Mouse (Mus musculus): ENCODE results near the gene Cops7b. TPM values are rescaled to one million over a fixed set of nuclear protein-coding genes. Genes with fewer than 3 reads are reported as not detected.
"Not testable (repeated sequence)": the region's sequence is repeated elsewhere in the genome, so short reads cannot be mapped to it uniquely, and the experiment has no call there.

Cops7b gene
- 7.3 and 19.4 TPM in 2 replicates for polyA plus RNA-seq (2011; ENCODE audit: insufficient read depth, insufficient read length, low replicate concordance, missing spikeins)

DNA sequence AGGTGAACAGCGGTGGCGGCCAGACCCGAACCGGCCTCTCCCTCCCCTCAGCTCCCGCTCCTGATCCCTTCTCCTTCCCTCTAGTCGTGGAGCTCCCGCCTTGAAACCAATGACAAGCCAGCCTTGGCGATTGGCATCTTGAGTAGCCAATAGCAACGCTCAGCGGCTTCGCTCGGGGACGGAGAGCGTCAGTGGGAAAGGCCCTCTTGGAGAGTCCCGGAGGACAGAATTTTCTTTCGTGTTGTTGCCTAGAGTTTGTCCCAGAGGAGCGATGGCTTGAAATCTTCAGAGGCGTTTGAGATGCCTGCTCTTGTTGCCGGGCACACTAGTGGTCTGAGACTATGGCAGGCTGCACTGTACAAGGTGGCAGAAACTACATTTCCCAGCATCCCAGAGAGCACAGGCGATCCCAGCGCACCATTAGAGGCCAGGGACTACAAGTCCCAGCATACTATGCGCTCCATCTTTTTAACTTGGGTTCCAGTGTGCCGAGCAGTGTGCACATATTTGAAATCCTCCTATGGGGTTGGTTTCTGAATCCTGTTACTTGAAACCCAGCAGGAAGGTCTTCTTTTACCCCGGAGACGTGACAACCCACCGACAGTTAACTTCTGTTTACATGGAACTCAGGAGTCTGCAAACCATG, at the start of gene Cops7b, which contains the start of gene Pde6d:
TSS of gene Cops7b (plus strand) at position 454 of the 646 bp plus-strand sequence.
TSS of gene Pde6d (minus strand) at position 179 of the 646 bp plus-strand sequence.
- peak; percentile 78; the same call in 1 of the 2 replicates for TF ChIP-seq POLR2A (IDR thresholded peaks at IDR 0.05; ENCODE audit: borderline replicate concordance, control insufficient read depth, low read depth, low read length)
- no peak for TF ChIP-seq CTCF (IDR thresholded peaks at IDR 0.05; ENCODE audit: control insufficient read depth, insufficient read depth, low read length)
- peak within 1 kb of the TSS; percentile 35; the same call in 1 of the 2 replicates for H3K27ac ChIP-seq (ENCODE audit: control insufficient read depth, insufficient read depth, low read depth, low read length, poor library complexity)
- 0% methylated on average over 26 of the region's 26 CpGs for WGBS
- H3K4me1 ChIP-seq (ENCODE audit: control insufficient read depth, insufficient read depth, low read length), result no peaks in the 10 kb centered on the region; the same call in 1 of the 2 replicates
- H3K4me3 ChIP-seq (replicated peaks; ENCODE audit: control insufficient read depth, low read depth, low read length), result peak within 1 kb of the TSS; percentile 74

DNA sequence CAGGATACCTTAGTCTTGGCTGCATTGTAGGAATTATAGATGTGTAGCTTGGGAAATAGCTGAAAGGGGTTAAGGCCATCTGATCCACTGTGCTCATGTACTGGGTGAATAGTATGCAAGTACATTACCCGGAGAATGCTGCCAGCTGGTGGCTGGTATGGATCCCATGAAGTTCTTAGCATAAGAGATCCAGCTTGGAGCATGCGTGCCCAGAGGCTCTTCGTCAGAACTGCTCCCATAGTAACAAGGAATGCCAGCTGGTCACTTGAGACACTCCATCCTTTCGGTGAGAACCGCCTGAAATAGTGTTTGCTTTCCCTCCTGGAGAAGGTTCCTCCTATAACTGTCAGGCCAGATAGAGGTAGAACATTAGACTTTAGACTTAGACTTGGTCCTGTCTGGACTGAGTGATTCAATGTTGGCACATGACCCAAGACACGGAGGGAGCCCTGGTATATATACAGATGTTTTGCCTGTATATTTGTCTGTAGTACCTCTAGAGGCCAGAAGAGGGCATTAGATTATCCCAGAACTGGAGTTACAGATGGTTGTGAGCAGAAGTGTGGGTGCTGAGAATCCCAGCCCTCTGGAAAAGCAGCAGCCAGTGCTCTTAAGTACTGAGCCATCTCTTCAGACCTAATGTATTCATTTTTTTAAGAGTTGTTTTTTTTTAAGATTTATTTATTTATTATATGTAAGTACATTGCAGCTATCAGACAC, 49.1 kb upstream of the Cops7b start:
- peaks cover 2% of the 10 kb centered on the region; the same call in 1 of the 2 replicates for H3K4me1 ChIP-seq (ENCODE audit: control insufficient read depth, insufficient read depth, low read length)
- H3K27ac ChIP-seq (ENCODE audit: control insufficient read depth, insufficient read depth, low read depth, low read length, poor library complexity), result no peak overlapping the region
- TF ChIP-seq POLR2A (IDR thresholded peaks at IDR 0.05; ENCODE audit: borderline replicate concordance, control insufficient read depth, low read depth, low read length) (no peak), CTCF (IDR thresholded peaks at IDR 0.05; ENCODE audit: control insufficient read depth, insufficient read depth, low read length) (no peak)
- WGBS, result 90% methylated on average over 6 of the region's 6 CpGs
- H3K4me3 ChIP-seq (replicated peaks; ENCODE audit: control insufficient read depth, low read depth, low read length), result no peak overlapping the region

DNA sequence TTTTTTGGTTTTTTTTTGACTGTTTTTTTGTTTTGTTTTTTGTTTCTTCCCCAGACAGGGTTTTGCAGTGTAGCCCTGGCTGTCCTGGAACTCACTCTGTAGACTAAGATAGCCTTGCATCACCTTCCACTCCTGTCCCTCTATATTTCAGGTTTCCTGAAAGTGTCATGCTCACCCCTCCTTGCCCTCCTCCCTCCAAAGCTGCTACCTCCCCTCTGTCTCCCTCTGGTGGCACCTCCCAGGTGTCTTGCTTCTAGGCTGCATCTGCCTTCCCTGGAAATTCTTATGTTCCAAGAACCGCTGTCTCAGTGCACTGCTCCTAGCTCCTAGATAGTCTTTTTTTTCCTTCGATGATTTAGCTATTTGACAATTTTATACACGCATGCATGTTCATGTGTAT, 44.3 kb upstream of the Cops7b start:
- no peak overlapping the region for H3K4me3 ChIP-seq (replicated peaks; ENCODE audit: control insufficient read depth, low read depth, low read length)
- 87% methylated on average over 3 of the region's 3 CpGs for WGBS
- H3K27ac ChIP-seq (ENCODE audit: control insufficient read depth, insufficient read depth, low read depth, low read length, poor library complexity), result no peak overlapping the region
- no peak for TF ChIP-seq POLR2A (IDR thresholded peaks at IDR 0.05; ENCODE audit: borderline replicate concordance, control insufficient read depth, low read depth, low read length)
- peak; percentile 53 for TF ChIP-seq CTCF (IDR thresholded peaks at IDR 0.05; ENCODE audit: control insufficient read depth, insufficient read depth, low read length)
- H3K4me1 ChIP-seq (ENCODE audit: control insufficient read depth, insufficient read depth, low read length), result no peaks in the 10 kb centered on the region

- not testable (repeated sequence) for H3K4me3 ChIP-seq (replicated peaks; ENCODE audit: control insufficient read depth, low read depth, low read length); H3K27ac ChIP-seq (ENCODE audit: control insufficient read depth, insufficient read depth, low read depth, low read length, poor library complexity); H3K4me1 ChIP-seq (ENCODE audit: control insufficient read depth, insufficient read depth, low read length)
- WGBS, result 82% methylated on average over 12 of the region's 12 CpGs
These were observed 43.1 kb upstream of the Cops7b start for GRCm38 (mm10) chr1:86539583-86539982.

DNA sequence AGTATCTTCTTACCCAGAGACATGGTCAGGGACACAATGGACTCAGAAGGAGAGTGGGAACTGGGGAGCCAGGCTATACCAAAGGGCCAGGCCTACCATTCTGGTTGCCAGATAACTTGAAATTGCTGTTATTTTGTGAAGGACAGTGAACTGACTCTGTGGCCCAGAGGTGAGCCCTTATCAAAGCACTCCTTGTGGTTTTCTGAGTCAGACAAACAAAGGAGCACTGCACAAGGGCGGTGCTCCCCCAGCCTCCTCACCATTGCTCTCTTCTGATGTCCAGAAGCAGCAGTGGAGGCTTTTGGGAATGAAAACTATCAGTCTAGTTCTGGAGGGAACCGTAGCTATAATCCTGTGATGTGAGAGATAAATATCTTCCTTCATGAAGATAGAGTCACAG, 40.1 kb upstream of the Cops7b start:
- WGBS, result 60% methylated on average over 2 of the region's 2 CpGs
- H3K4me1 ChIP-seq (ENCODE audit: control insufficient read depth, insufficient read depth, low read length), result no peaks in the 10 kb centered on the region
- no peak overlapping the region for H3K27ac ChIP-seq (ENCODE audit: control insufficient read depth, insufficient read depth, low read depth, low read length, poor library complexity)
- TF ChIP-seq CTCF (IDR thresholded peaks at IDR 0.05; ENCODE audit: control insufficient read depth, insufficient read depth, low read length), result no peak
- no peak for TF ChIP-seq POLR2A (IDR thresholded peaks at IDR 0.05; ENCODE audit: borderline replicate concordance, control insufficient read depth, low read depth, low read length)
- no peak overlapping the region for H3K4me3 ChIP-seq (replicated peaks; ENCODE audit: control insufficient read depth, low read depth, low read length)

DNA sequence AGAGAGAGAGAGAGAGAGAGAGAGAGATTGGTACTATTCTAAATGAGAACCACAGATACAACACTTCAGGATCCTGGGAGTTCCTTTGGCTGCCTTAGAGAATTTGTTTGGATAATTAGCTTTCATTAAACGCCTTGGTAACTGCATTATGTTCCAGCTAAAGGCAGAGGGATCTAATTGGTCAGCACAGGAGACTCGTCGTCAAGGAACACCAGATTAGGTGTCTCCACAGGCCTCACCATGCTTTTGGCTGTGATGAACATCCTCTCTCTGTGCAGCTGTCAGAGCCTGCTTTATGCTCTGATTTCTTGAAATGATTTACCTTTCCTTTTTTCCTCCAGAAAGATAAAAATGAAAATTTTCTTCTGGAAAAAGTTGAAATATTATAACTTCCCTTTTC, 35.9 kb upstream of the Cops7b start:
- H3K4me1 ChIP-seq (ENCODE audit: control insufficient read depth, insufficient read depth, low read length), result no peaks in the 10 kb centered on the region
- TF ChIP-seq POLR2A (IDR thresholded peaks at IDR 0.05; ENCODE audit: borderline replicate concordance, control insufficient read depth, low read depth, low read length), result no peak
- no peak for TF ChIP-seq CTCF (IDR thresholded peaks at IDR 0.05; ENCODE audit: control insufficient read depth, insufficient read depth, low read length)
- WGBS, result 86% methylated on average over 3 of the region's 3 CpGs
- no peak overlapping the region for H3K27ac ChIP-seq (ENCODE audit: control insufficient read depth, insufficient read depth, low read depth, low read length, poor library complexity)
- H3K4me3 ChIP-seq (replicated peaks; ENCODE audit: control insufficient read depth, low read depth, low read length), result no peak overlapping the region

GRCm38 (mm10) chr1:86551299-86551698, 31.4 kb upstream of the Cops7b start:
- Histone ChIP-seq H3K4me3 (replicated peaks; ENCODE audit: control insufficient read depth, low read depth, low read length) (no peak overlapping the region), H3K27ac (ENCODE audit: control insufficient read depth, insufficient read depth, low read depth, low read length, poor library complexity) (no peak overlapping the region), H3K4me1 (ENCODE audit: control insufficient read depth, insufficient read depth, low read length) (no peaks in the 10 kb centered on the region)
- TF ChIP-seq CTCF (IDR thresholded peaks at IDR 0.05; ENCODE audit: control insufficient read depth, insufficient read depth, low read length) (no peak), POLR2A (IDR thresholded peaks at IDR 0.05; ENCODE audit: borderline replicate concordance, control insufficient read depth, low read depth, low read length) (no peak)
- WGBS, result 77% methylated on average over 4 of the region's 4 CpGs

GRCm38 (mm10) chr1:86551877-86552276, 30.8 kb upstream of the Cops7b start:
- no peak for TF ChIP-seq CTCF (IDR thresholded peaks at IDR 0.05; ENCODE audit: control insufficient read depth, insufficient read depth, low read length)
- TF ChIP-seq POLR2A (IDR thresholded peaks at IDR 0.05; ENCODE audit: borderline replicate concordance, control insufficient read depth, low read depth, low read length), result no peak
- WGBS, result 90% methylated on average over 2 of the region's 2 CpGs
- no peak overlapping the region for H3K4me3 ChIP-seq (replicated peaks; ENCODE audit: control insufficient read depth, low read depth, low read length)
- H3K27ac ChIP-seq (ENCODE audit: control insufficient read depth, insufficient read depth, low read depth, low read length, poor library complexity), result no peak overlapping the region
- no peaks in the 10 kb centered on the region for H3K4me1 ChIP-seq (ENCODE audit: control insufficient read depth, insufficient read depth, low read length)
